Mouse (Mus musculus) liver, adult 2 months (tissue): ENCODE data around the gene Ndufa3.

Experiments used
- CTCF ChIP-seq: fragments of 200-500 bp; IDR thresholded peaks from 2 replicates; pipeline ENCODE4 v1.5.1; 2011; ENCODE audit warnings: low read depth, low read length, control low read depth
- POLR2A ChIP-seq: fragments of 200-500 bp; IDR thresholded peaks from 2 replicates; pipeline ENCODE4 v1.6.1; 2011; ENCODE audit warnings: low read length, control low read depth; ENCODE audit not compliant: insufficient read depth; ENCODE audit errors: extremely low read depth

GRCm38 (mm10) chr7:3601119-3601518 lies 16.1 kb upstream of the Ndufa3 start:
- TF ChIP-seq CTCF (peak; percentile 37), POLR2A (no peak)
